Mouse (Mus musculus): ENCODE results near the gene Stk4. TPM values are rescaled to one million over a fixed set of nuclear protein-coding genes. Genes with fewer than 3 reads are reported as not detected.
"Not testable (repeated sequence)": the region's sequence is repeated elsewhere in the genome, so short reads cannot be mapped to it uniquely, and the experiment has no call there.

The Stk4 gene
- polyA plus RNA-seq, 1 experiment from 2014 or later = 25.4 TPM

- 96% methylated on average over 8 of the region's 8 CpGs for WGBS
- no peak for ATAC-seq (ENCODE audit: insufficient number of reproducible peaks, insufficient read depth, low FRiP score, low TSS enrichment)
- H3K4me2 ChIP-seq (replicated peaks) = no peak overlapping the region
- no peak overlapping the region for H3K9ac ChIP-seq
- no peaks in the 10 kb centered on the region for H3K9me3 ChIP-seq
- H3K27ac ChIP-seq = no peak overlapping the region
- no peaks in the 10 kb centered on the region for H3K4me1 ChIP-seq
- no peaks in the 10 kb centered on the region for H3K27me3 ChIP-seq
- no peak overlapping the region for H3K4me3 ChIP-seq
- H3K36me3 ChIP-seq = peaks cover 70% of the 10 kb centered on the region
Measured at GRCm38 (mm10) chr2:164054671-164055070, 15.5 kb upstream of the Stk4 start.

- 93% methylated on average over 8 of the region's 8 CpGs for WGBS
- no peak overlapping the region for H3K9ac ChIP-seq
- no peaks in the 10 kb centered on the region for H3K9me3 ChIP-seq
- no peak for ATAC-seq (ENCODE audit: insufficient number of reproducible peaks, insufficient read depth, low FRiP score, low TSS enrichment)
- no peak overlapping the region for H3K4me3 ChIP-seq
- H3K27ac ChIP-seq = no peak overlapping the region
- peaks cover 83% of the 10 kb centered on the region for H3K36me3 ChIP-seq
- no peak overlapping the region for H3K4me2 ChIP-seq (replicated peaks)
- no peaks in the 10 kb centered on the region for H3K4me1 ChIP-seq
- no peaks in the 10 kb centered on the region for H3K27me3 ChIP-seq
Measured at GRCm38 (mm10) chr2:164059634-164060235, 10.4 kb upstream of the Stk4 start.

GRCm38 (mm10) chr2:164070765-164071436 is 779 bp downstream of the Stk4 start, which contains the start of gene Tomm34:
Gene Tomm34, minus strand, starts transcription at chr2:164071169.
- Histone ChIP-seq H3K27me3 (no peaks in the 10 kb centered on the region), H3K9ac (peak within 1 kb of the TSS; percentile 87), H3K36me3 (peaks cover 6% of the 10 kb centered on the region), H3K27ac (peak within 1 kb of the TSS; percentile 91), H3K4me1 (peaks cover 29% of the 10 kb centered on the region), H3K9me3 (no peaks in the 10 kb centered on the region), H3K4me2 (replicated peaks) (peak within 1 kb of the TSS; percentile 86), H3K4me3 (peak within 1 kb of the TSS; percentile 96)
- ATAC-seq (ENCODE audit: insufficient number of reproducible peaks, insufficient read depth, low FRiP score, low TSS enrichment) = peak; percentile 95
- WGBS = under 1% methylated on average over 55 of the region's 55 CpGs

DNA sequence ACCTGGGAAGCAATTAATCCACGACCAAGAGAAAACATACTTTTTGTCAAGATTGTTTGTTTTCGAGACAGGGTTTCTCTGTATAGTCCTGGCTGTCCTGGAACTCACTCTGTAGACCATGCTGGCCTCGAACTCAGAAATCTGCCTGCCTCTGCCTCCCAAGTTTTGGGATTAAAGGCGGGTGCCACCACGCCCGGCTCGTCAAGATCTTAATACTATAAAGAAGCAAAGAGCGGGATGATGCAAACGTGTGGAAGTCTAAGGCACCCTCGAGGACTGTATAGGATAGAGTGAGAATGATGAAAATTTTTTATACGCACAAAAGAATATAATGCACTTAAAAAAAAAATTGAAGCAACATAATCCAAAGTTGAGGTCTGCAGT is 1.3 kb downstream of the Stk4 start:
- ATAC-seq (ENCODE audit: insufficient number of reproducible peaks, insufficient read depth, low FRiP score, low TSS enrichment); H3K27me3 ChIP-seq; H3K9me3 ChIP-seq; H3K36me3 ChIP-seq: not testable (repeated sequence)
- H3K9ac ChIP-seq = 0 out of 2 replicates have a peak overlapping the region, but pooled peaks have one; percentile 87
- H3K4me3 ChIP-seq = peak overlapping the region; percentile 96
- H3K4me2 ChIP-seq (replicated peaks) = peak overlapping the region; percentile 86
- H3K27ac ChIP-seq = peak overlapping the region; percentile 91; the same call in 1 of the 2 replicates
- peaks cover 29% of the 10 kb centered on the region for H3K4me1 ChIP-seq
- 76% methylated on average over 11 of the region's 11 CpGs for WGBS

- ATAC-seq (ENCODE audit: insufficient number of reproducible peaks, insufficient read depth, low FRiP score, low TSS enrichment) = no peak
- Histone ChIP-seq H3K4me3 (no peak overlapping the region), H3K9me3 (no peaks in the 10 kb centered on the region), H3K27ac (no peak overlapping the region), H3K4me1 (peaks cover 29% of the 10 kb centered on the region), H3K36me3 (no peaks in the 10 kb centered on the region), H3K4me2 (replicated peaks) (no peak overlapping the region), H3K9ac (no peak overlapping the region), H3K27me3 (no peaks in the 10 kb centered on the region)
- 50% methylated on average over 2 of the region's 2 CpGs for WGBS
Measured at GRCm38 (mm10) chr2:164072109-164072508, 2.0 kb downstream of the Stk4 start.

DNA sequence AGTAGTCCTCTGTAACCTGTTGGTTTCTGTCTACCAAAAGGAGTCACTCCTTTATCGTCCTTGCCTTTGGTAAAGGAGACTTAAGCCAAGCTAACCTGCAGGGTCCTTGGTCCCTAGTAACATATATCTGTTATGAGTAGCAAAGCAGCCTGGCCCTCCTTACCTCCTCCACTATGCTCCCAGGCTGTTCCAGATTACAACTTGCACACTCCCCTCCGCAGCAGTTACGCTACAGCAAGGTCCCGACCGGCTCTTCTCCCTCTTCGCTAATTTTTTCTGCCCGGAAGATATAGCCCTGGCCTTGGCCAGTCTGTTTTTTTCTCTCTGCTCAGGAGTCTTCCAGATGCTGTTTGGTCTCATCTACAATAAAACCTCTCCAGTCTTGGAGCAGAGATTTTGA is 3.0 kb downstream of the Stk4 start:
- H3K4me1 ChIP-seq = peaks cover 29% of the 10 kb centered on the region
- no peak overlapping the region for H3K27ac ChIP-seq
- WGBS = 82% methylated on average over 7 of the region's 7 CpGs

DNA sequence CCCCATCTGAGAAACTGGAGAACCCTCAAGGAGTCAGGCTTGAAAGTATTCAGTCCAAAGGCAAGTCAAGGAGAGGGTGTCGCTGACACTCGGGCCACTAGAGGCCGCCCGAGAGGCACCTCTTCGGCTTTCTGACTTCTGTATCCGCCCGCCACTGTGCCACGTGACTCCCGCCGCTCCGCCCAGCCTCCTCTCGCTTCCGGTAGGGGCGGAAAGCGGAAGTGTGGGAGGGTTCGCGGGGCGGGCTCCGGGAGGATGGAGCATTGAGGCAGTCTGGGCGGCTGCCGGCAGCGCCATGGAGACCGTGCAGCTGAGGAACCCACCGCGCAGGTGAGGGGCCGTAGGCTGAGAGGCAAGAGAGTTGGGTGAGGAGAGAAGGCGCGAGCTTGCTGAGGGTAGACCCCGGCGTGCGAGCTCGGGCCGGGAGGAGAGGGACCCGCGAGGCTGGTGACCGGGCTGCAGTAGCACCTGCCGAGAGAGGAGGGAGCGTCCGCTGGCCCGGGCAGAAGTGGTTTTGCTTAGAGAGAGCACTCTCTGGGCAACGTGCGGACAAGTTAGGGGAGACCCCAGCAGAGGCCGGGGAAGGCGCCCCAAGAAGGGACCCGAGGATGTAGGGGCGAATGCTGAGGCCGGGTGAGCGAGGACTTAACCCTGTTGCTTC is 3.9 kb downstream of the Stk4 start:
- peak overlapping the region; percentile 87 for H3K4me3 ChIP-seq
- WGBS = under 1% methylated on average over 48 of the region's 48 CpGs
- H3K9ac ChIP-seq = peak overlapping the region; percentile 69
- H3K4me1 ChIP-seq = peaks cover 22% of the 10 kb centered on the region
- peak overlapping the region; percentile 86 for H3K4me2 ChIP-seq (replicated peaks)
- peak overlapping the region; percentile 50; the same call in 1 of the 2 replicates for H3K27ac ChIP-seq
- no peaks in the 10 kb centered on the region for H3K9me3 ChIP-seq
- ATAC-seq (ENCODE audit: insufficient number of reproducible peaks, insufficient read depth, low FRiP score, low TSS enrichment) = peak; percentile 71
- no peaks in the 10 kb centered on the region for H3K36me3 ChIP-seq
- no peaks in the 10 kb centered on the region for H3K27me3 ChIP-seq

More for the DNA sequence above, 3.0 kb downstream of the Stk4 start:
- H3K9me3 ChIP-seq = no peaks in the 10 kb centered on the region
- H3K36me3 ChIP-seq = no peaks in the 10 kb centered on the region
- ATAC-seq (ENCODE audit: insufficient number of reproducible peaks, insufficient read depth, low FRiP score, low TSS enrichment) = no peak
- H3K9ac ChIP-seq = no peak overlapping the region
- H3K4me2 ChIP-seq (replicated peaks) = no peak overlapping the region
- H3K4me3 ChIP-seq = no peak overlapping the region
- H3K27me3 ChIP-seq = no peaks in the 10 kb centered on the region

- Histone ChIP-seq H3K4me3 (peak overlapping the region; percentile 87), H3K27ac (no peak overlapping the region), H3K36me3 (peaks cover 6% of the 10 kb centered on the region; the same call in 1 of the 2 replicates), H3K4me1 (peaks cover 12% of the 10 kb centered on the region), H3K4me2 (replicated peaks) (peak overlapping the region; percentile 86), H3K9me3 (no peaks in the 10 kb centered on the region), H3K9ac (peak overlapping the region; percentile 69; the same call in 1 of the 2 replicates), H3K27me3 (no peaks in the 10 kb centered on the region)
- no peak for ATAC-seq (ENCODE audit: insufficient number of reproducible peaks, insufficient read depth, low FRiP score, low TSS enrichment)
- 43% methylated on average over 5 of the region's 5 CpGs for WGBS
Measured at GRCm38 (mm10) chr2:164075088-164075487, 5.0 kb downstream of the Stk4 start.

DNA sequence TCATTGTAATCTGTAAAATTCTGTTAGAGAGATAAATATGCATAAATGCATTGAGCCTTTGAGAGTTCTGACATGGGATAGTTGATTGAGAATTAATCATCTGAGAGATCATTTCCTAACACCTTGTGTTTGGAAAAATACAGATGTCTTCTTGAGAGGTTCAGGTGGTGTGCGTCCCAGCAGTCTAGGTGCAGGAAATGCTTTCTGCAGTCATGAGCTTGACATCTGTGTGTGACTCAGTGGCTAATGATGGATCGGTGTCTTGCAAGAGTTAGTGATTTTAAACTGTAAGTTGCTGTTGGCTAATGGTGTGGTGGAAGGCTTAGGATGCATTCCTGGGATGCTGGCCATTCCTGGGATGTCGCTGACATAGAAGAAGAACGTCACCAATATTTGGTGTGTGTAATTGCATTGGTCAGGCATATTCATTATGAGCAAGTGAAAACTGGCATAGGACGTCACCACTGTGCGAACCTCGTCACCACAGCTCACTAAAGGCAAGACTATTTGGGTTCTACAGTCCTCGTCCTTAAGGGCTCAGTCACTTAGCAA is 6.8 kb downstream of the Stk4 start:
- Histone ChIP-seq H3K36me3 (peaks cover 24% of the 10 kb centered on the region; the same call in 1 of the 2 replicates), H3K4me1 (peaks cover 11% of the 10 kb centered on the region), H3K27me3 (no peaks in the 10 kb centered on the region), H3K4me3 (no peak overlapping the region), H3K9ac (no peak overlapping the region), H3K27ac (no peak overlapping the region), H3K9me3 (no peaks in the 10 kb centered on the region), H3K4me2 (replicated peaks) (no peak overlapping the region)
- 88% methylated on average over 8 of the region's 8 CpGs for WGBS
- ATAC-seq (ENCODE audit: insufficient number of reproducible peaks, insufficient read depth, low FRiP score, low TSS enrichment) = no peak

DNA sequence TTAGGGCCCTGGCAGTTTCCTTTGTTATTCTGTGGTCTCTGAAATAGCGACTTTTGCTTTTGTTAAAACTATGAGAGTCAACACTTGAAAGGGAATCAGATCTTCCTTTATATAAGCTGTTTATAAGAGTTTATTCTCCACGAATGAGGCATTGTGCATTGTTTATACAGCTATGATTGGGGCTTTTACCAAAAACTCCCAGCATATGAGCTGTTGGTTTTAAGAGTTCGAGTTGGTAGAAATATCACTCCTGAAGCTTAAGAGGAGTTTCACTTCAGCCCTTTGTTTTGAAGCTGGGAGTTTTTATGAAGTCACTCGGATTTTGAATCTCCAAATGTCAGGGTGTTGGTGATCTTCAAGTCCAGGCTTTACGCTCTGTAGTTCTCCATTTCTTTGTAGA is 7.8 kb downstream of the Stk4 start:
- Histone ChIP-seq H3K36me3 (peaks cover 31% of the 10 kb centered on the region), H3K4me1 (peaks cover 11% of the 10 kb centered on the region), H3K9me3 (no peaks in the 10 kb centered on the region), H3K27me3 (no peaks in the 10 kb centered on the region), H3K9ac (no peak overlapping the region), H3K27ac (no peak overlapping the region), H3K4me3 (no peak overlapping the region), H3K4me2 (replicated peaks) (no peak overlapping the region)
- ATAC-seq (ENCODE audit: insufficient number of reproducible peaks, insufficient read depth, low FRiP score, low TSS enrichment) = no peak
- 86% methylated on average over 5 of the region's 5 CpGs for WGBS

GRCm38 (mm10) chr2:164079488-164079887 is 9.4 kb downstream of the Stk4 start:
- ATAC-seq (ENCODE audit: insufficient number of reproducible peaks, insufficient read depth, low FRiP score, low TSS enrichment) = no peak
- H3K27ac ChIP-seq = no peak overlapping the region
- H3K9ac ChIP-seq = no peak overlapping the region
- WGBS = 93% methylated on average over 6 of the region's 6 CpGs
- no peak overlapping the region for H3K4me3 ChIP-seq
- no peaks in the 10 kb centered on the region for H3K27me3 ChIP-seq
- H3K9me3 ChIP-seq = no peaks in the 10 kb centered on the region
- H3K4me2 ChIP-seq (replicated peaks) = no peak overlapping the region
- peaks cover 46% of the 10 kb centered on the region for H3K36me3 ChIP-seq
- H3K4me1 ChIP-seq = peaks cover 11% of the 10 kb centered on the region
